Mouse (Mus musculus) gastrocnemius, postnatal 14 days (tissue): ENCODE results near the gene Thegl. TPM values are rescaled to one million over a fixed set of nuclear protein-coding genes. Genes with fewer than 3 reads are reported as not detected.
A peak's percentile ranks its signal among the peaks of the same experiment; 100 is the strongest.

Experiments used
- DNase-seq: peaks from one replicate; pipeline ENCODE4 v3.0.0; 2021; ENCODE audit warnings: mixed read lengths
- intact Hi-C: fragments of 180-260 bp; cut with DNase I; formaldehyde crosslinking; loops from one replicate; pipeline ENCODE4 v1.15.1; 2025; ENCODE audit warnings: low total_unique reads
- total RNA-seq, 2 experiments: library from RNA; stranded (reverse); gene quantifications; 2 replicates each; pipeline ENCODE4 v1.2.3; 2021

Thegl gene
- total RNA-seq, 2 experiments from 2014 or later, result not detected

DNA sequence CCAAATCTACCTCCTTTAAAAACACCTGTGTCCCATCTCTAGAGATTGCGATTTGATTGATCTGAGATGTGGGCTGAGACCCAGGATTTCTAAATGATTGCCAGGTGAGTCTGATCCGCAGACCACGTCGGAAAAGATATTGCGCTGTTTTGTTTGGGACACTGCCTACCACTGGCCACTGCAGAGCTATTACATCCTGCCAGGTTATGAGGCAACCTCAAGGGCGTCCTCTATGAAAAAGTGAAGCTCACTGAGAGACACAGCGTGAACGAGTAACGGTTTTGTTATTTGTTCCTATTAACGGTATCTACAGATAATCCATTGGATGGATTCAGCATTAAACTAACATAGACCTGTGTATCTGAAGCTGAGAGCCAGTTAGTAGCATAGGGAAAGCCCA, 22.6 kb downstream of the Thegl start:
- intact Hi-C loops, result no loop called here
- no peak for DNase-seq

DNA sequence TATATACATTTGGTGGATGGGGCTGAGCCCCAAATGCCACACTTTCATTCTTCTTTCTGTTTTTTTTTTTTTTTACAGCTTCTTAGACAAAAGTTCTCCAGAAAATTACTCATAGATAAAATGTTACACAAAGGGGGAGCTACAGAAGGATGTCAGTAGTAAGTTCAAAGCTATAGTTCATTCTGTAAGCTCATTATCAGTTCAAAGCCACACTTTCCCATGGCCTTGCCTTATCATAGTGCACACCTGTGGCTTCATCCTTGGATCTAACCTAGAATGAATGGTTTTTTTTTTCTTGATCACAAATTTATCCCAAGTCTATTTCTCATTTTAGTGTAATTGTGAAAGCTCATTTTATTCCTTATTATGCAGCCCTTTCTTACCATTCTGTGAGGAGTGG, 23.6 kb downstream of the Thegl start:
- DNase-seq, result no peak
- intact Hi-C loops, result no loop called here

DNA sequence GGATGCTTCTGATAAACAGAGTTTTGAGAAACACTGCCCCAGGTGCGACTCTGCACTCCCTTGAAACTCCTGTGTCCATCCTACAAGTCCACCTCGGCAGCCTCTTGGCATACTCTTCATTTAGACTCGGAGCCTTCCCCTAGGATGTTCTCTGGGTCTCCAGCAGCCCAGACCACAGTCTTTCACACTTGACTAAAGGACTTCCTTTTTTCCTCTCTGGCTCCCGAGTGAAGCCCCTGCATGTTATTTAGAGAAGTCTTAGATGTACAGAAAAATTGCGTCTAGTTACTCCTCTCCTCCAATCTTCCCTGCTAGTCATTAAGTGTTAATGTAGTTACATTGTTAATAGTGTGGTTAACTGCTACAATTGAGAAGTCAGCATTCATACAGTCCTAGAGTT, 28.5 kb downstream of the Thegl start:
- intact Hi-C loops, result no loop called here
- DNase-seq, result no peak

DNA sequence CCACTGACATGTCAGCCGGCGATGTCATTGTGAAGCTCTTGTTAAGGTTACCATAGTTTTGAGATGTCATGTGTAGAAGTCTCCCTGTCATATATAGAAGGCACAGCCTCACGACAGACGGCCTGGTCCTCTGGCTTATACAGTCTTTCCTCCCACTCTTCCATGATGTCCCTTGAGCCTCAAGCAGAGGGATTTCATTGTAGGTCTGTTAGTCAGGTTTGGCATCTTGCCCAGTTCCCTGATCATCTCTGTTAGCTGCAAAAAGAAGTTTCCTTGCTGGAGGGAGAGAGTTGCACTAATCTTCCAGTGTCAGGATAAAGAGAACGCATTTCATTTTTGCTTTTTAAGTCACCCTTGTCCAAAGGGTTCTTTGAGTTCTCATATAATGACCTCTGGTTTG, 36.8 kb downstream of the Thegl start:
- DNase-seq, result no peak
- intact Hi-C loops, result no loop called here

DNA sequence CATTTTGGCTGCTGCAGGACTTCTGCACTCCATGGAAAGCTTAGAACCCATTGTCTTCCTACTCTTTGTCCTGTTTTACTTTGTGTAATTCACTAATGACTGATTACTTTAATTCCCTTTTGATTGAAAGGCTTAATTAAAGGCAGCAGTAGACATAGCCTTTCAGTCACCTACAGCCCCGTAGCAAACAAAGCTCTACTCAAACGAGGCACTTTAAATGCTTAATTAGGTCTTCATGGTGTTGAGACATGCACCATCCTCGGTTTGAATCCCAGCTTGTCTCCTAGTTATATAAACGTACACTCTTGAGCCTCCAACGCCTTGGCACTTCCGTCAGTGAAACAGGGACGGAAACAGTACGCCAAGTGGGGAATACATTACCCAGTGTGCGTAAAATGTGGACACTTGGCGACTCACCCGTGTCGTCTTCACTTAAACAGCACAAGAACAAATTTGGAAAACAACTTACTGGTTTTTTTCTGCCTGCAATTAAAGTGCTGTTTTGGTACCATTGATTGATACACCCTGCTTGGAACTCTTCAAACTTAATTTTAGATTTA, 41.1 kb downstream of the Thegl start:
- no peak for DNase-seq
- intact Hi-C loops, result no loop called here

DNA sequence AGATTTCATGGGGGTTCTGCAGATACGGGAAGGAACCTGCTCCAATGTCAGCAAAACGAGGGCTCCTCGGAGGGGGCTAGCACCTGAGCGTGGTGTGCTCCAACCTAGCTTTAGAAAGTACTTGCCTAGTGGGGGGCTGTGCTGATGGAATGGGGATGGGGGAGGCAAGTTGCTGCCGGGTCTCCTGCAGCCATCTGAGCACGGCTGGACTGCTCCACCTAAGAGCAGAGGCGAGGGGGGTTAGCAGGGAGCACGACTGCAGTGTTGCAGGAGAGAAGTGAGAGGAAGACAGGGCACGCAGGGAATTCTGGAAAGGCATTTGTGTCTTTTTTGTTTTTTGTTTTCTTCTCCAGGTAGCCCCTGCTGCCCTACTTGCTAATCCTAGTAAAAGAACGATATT, 44.5 kb downstream of the Thegl start:
- intact Hi-C loops, result no loop called here
- DNase-seq, result no peak

DNA sequence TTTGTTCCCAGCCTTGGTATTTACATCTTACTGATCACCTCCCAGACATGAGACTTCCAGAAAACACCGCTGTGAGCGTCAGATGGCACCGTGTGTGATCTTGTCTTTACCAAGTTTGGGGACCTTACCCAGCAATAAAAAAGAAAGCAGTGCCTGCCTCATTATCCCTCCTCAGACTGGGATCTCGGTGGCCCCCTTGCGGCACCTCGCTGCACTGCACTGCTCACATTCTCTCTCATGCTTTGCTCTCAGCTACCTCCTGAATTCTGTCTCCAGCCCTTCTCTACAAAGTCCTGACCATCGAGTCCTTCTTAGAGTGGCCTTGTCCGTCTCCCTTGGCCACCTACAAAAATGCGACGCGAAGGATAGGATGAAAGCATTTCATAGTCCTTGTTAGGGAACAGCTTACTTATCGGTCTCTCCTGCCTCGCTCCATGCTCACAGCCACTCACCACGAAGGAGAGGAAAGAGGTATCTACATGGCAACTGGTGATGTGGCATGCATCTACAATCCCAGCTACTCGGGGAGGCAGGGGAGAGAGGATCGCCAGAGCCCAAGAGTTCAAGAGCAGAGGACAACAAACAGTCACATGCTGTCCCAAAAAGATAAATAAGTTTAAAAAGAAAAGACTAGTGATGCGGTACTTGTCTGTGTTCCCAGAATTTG, 45.7 kb downstream of the Thegl start:
- intact Hi-C loops, result no loop called here
- peak; percentile 47 for DNase-seq

DNA sequence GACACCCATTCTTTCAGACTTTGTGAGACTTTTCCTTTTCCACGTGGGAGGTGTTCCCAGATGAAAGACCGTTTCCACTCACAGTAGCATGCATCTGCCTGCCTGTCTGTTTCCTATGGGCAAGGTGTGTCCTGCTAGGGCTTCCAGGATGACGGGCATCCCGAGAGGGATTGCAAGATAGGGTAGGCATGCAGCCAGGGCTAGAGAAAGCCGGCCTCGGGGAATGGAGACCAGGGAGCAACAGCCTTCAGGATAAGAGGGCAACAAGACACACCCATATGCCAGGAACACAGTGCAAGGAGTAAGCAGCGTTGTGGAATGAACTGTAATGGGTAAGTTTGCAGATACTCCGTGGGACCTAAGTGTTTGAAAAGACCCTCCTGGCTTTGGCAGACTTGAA, 51.5 kb downstream of the Thegl start:
- intact Hi-C loops, result no loop called here
- DNase-seq, result no peak

DNA sequence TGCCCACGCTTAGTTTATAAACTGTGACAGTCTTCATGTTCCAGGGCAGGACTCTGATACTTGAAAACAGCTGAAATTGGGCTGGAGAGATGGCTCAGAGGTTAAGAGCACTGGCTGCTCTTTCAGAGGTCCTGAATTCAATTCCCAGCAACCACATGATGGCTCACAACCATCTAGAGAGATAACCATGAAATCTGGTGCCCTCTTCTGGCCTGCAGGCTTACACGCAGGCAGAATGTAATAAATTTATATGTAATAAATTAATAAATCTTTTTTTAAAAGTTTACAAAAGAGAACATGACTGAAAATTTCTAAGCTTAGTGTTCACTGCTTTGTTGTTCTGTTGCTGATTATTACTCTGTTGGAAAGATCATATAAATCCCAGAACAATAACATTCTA, 55.2 kb downstream of the Thegl start:
- intact Hi-C loops, result no loop called here
- DNase-seq, result no peak

DNA sequence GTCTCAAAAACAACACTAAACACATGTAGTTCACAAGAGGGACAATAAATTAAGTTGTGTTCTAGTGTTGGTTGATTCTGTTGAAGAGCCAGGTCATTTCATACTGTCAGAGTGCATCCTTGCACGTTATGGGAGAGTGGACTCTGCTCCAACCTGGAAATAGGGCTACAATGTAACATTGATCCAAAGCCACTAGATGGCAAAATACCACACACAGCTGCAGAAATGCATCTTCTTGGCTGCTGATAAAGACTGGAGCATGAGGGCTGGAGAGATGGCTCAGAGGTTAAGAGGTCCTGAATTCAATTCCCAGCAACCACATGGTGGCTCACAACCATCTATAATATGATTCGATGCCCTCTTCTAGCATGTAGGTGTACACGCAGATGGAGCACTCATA, 55.8 kb downstream of the Thegl start:
- intact Hi-C loops, result no loop called here

DNA sequence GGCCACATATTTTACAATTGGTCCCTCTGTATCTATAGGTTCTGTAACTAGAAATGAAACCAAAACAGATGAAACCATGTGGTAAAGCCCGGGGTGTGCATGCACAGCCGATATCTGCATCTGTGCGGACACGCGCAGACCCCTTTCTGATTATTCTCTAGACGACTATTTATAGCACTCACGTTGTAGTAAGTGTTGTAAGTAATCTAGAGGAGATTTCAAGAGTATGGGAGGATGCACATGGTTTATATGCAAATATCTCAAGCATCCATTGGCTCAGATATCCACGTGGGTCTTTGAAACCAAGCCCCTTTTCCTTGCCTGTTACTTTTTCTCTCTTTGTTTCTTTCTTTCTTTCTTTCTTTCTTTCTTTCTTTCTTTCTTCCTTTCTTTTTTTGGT, 58.0 kb downstream of the Thegl start:
- DNase-seq, result no peak
- intact Hi-C loops, result no loop called here

More for the DNA sequence above, 55.8 kb downstream of the Thegl start:
- DNase-seq, result no peak

DNA sequence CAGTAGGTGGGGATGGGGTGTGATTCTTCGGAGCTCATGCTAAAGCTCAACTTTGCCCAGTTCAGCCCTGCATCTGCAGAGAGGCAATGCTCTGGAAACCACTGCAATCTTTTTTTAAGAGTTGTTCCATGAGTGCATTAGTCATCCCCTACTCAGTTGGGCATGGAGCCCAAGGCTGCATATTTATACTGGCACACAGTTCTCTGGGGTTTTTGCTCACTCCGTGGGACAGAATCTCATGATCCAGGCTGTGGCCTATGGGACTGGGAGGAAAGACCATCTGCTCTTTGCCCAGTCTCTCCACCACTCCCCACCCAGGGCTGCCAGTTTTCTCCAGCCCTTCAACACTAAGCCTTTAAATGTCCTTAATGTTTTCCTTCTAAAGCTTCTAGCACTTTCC, 59.1 kb downstream of the Thegl start:
- intact Hi-C loops, result no loop called here

DNA sequence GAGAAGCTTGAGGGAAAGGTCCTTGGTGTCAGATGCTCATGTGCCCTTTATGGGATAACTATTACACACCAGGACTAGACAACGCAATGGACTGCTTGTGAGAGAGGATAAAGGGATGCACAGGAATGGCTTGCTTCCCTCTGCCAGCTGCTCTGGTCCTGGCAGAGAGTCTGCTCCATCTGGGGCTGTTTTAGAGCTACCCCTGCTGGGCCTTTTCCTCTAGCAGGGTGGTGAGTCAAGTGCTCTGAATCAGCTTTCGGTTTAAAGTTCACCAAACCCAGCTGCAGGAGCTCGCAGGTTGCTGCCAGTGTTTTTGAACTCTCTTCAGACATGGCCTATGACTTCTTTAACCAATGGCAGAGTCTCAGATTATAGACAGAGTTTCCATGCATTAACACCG, 60.1 kb downstream of the Thegl start:
- intact Hi-C loops, result no loop called here
- no peak for DNase-seq

More for the DNA sequence above, 59.1 kb downstream of the Thegl start:
- peak; percentile 58 for DNase-seq

DNA sequence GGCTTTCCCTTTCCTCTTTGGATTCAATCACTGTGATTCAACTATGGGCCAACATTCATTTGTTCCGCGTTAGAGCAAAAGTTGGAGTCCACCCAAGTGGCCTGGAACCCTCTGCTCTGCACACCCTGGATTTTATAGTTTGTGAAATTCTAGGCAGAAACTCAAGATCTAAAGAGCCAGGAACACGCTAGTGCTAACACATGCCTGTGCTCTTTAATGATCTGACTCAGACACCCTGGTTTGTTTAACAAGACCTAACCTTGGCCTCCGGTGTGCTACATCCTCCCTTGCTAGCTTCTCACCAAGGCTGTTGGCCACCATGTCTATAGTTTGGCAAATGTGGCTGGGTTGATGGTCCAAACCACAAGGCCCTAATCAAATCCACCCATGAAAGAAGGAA, 64.9 kb downstream of the Thegl start:
- intact Hi-C loops, result no loop called here

DNA sequence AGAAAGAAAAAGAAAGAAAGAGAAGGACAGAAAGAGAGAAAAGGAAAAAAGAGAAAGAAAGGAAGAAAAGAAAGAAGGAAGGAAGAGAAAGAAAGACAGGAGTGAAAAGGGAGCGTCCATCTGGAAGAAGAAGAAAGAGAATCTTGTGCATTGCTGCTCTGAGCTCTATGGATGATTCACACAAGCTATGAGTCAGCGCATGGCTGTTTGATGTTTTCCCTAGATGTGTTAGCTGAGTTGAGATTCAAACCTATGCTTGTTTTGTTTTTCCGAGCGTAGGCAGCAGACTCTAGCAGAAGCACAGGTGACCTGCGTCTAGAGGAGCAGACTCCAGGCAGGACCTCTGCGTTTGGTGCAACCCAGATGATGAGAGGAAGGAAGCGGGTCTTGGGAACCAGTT, 66.9 kb downstream of the Thegl start:
- no peak for DNase-seq
- intact Hi-C loops, result no loop called here

More for the DNA sequence above, 64.9 kb downstream of the Thegl start:
- DNase-seq, result peak; percentile 50

DNA sequence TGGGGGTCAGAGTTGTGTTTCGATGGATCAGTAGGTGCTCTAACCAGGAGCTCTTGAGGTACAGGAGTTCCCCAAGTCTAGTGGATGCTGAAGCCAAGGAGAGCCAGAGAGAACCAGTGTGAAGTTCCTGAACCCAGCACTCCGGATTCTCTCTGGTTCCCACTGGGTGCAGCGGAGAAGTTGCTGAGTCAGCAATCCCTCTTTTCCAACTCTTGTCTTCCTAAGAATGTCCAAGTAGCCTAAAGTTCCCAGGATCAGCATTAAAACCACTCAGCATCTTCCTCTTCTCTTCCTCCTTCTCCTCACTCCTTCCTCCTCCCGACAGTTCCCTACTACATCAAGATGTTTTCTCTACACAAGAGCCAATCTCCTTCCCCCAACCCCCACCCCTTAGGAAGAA, 68.6 kb downstream of the Thegl start:
- DNase-seq, result no peak
- intact Hi-C loops, result no loop called here

DNA sequence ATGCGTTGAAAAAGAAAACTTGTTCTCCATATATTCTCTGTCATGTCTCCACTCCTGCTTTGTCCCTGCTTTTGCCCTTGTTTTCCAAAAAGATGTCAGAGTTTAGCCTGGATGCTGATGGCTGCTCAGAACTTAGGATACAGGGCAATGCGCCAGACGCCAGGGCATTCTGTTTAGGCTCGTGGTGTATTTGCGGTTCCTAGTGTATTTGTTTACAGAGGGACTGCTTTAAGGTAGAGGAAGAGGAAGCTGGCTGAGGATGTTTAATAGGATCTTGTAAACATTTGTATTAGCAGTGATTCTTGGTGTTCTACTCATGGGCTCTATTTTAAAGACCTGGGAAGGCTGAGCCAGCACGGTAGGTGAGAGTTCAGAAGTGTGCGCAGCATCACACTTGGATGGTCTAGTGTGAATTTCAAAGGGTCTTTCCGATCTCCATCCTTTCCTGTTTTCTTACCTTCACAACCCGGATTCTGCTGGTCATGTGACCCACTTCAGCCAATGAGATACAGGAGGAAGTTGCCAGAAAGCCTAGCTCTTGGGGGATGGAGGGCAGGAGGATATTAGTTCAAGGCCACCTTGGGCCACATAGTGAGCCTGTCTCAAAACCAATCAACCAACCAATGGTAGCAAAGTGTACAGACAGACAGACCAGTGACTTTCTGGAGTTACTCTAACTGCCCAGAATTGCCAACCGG, 70.1 kb downstream of the Thegl start:
- intact Hi-C loops, result no loop called here

DNA sequence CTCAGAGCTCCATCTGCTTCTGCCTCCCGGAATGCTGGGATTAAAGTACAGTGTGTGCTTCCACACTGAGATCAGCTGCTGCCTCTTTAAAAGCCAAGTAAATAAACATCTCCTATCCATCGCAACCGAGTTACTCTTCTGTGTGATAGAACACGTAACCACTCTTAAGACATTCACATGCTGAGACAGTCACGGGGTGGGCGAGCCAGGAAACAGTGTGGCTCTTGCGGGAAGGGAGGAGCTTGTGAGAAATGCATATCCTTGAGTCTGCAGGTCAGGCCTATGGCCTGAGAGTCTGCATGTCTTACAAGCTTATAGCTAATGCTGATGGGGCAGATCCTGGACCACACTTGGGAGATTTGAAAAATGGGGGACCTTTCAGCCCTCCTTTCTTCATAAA, 70.7 kb downstream of the Thegl start:
- intact Hi-C loops, result no loop called here
- no peak for DNase-seq

More for the DNA sequence above, 70.1 kb downstream of the Thegl start:
- DNase-seq, result no peak

DNA sequence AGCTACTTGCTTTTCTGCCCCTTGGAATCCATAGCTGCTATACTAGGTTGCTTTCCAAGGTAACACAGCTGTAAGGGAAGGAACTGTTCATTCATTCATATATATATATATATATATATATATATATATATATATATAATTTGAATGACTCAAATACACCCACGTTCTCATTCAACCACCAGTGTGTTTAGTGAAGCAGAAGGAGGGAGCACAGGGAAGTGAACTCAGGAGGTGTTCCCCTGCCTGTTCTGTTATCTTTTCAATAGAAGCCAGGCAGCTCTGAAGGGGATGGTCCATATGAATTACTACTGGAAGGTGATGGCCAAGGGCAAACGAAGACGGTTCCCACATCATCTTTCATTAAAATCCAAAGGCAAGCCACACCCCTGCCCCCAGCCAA, 71.3 kb downstream of the Thegl start:
- DNase-seq, result no peak
- intact Hi-C loops, result no loop called here

DNA sequence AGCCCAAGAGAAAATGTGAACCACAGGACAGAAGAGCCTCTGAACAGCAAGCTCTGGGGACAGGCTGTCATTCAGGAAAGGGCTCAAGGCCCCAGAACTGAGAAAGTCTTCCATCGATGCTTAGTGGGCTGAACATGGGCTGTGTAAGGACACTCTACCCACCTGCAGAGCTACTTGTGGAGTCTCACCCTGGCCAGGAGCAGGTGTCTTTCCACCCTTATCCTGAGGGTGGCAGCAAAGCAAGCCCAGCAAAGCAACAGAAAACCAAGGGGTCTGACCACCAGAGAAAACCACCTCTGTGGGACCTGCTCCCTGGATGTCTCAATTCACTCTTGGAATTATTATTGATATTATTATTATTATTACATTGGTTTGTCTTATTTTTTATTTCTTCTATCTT, 73.5 kb downstream of the Thegl start:
- intact Hi-C loops, result loop anchor here (2.0 kb wide), 1 partner anchor 82 kb away; no protein-coding TSS in a partner anchor
- peak; percentile 47 for DNase-seq

DNA sequence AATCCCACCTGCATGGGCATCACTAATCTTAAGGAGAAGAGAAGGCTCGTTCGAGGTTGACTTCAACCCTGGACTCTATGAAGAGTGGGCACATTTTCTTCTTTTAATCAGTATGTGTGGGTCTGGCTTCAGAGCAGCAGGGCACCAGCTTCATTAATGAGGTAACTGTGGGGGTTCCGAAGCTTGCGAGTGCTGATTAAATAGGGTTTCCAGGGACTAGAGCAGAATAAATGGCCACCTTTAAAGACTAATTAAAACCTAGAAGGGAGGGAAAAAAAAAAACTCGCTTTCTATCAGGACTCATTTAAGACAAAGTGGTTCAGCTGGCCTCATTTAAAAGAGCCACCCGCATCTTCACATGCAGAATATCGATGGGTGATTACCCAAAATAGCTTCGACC, 74.1 kb downstream of the Thegl start:
- intact Hi-C loops, result loop anchor here (2.0 kb wide), 1 partner anchor 81 kb away; no protein-coding TSS in a partner anchor

More for the DNA sequence above, 74.1 kb downstream of the Thegl start:
- DNase-seq, result no peak
